Mouse (Mus musculus): ENCODE measurements around the gene Capn11.

GRCm38 (mm10) chr17:45689120-45689519 lies 30.0 kb upstream of the Capn11 start:
- TF ChIP-seq CTCF (IDR thresholded peaks at IDR 0.05; ENCODE audit: low read depth) (no peak), EP300 (IDR thresholded peaks at IDR 0.05; ENCODE audit: low read depth) (no peak)
